Mouse (Mus musculus): ENCODE data around the gene Cd24a.

GRCm38 (mm10) chr10:43574352-43574751, 3.7 kb upstream of the Cd24a start:
- no peak for TF ChIP-seq CTCF (IDR thresholded peaks at IDR 0.05; ENCODE audit: borderline replicate concordance, insufficient read depth, low read length)
- TF ChIP-seq POLR2A (IDR thresholded peaks at IDR 0.05; ENCODE audit: low read depth, low read length): no peak
